Mouse (Mus musculus): ENCODE results near the gene Exoc4.

DNA sequence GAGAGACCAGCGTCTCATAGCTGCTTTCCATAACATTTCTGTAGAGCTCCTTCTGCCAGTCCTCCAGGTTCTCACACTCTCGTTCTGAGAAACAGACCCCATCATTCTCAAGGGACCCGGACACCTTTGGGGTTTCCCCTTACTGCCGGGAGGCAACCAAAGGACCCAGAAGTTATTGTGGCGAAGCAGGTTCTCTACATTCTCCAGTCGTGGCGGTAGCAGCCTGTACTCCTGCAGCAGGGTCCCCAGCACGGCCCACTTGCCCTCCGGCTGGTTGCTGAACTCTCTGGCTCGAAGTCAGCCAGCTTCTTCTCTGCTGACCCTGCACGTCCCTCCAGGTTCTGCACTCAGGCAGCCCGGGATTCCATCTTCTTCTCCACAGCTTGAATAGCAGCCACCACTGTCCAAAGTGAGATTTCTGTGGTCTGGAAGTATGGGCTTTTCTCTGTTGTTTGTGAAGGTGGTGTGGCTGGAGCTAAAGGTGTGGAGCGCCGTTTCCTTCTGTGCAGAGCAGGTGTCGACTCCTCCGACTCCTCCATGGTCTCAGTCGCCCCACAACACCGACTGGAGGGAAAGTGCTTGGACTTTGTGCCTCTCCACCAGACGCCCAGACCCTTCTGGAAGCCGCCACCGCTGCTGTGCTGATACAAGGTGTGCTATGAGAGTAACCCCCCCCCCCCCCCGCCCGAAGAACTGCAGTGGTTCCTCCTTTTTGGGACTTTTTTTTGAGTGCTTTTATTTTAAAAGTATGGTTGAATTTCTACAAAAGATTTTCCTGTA is 1.1 kb upstream of the Exoc4 start:
- TF ChIP-seq CTCF (IDR thresholded peaks at IDR 0.05; ENCODE audit: low read depth) (no peak), EP300 (IDR thresholded peaks at IDR 0.05; ENCODE audit: low read depth) (no peak)
